In genomic region chr11:116653709-116654221, GRCm38 (mm10) we compare ENCODE assay signal across 8 mouse cellular contexts. TPM values are rescaled to one million over a fixed set of nuclear protein-coding genes. Genes with fewer than 3 reads are reported as not detected.
DNase-seq lines count a peak whose midpoint lies in the region; ATAC-seq and TF ChIP-seq lines count a peak whose summit lies in the region.

No protein-coding gene starts in this region.

- H3K79me3 ChIP-seq in C2C12 (ENCODE audit: low read depth), result no peaks in the 10 kb centered on the region

- H3K9ac ChIP-seq in heart, embryonic 14.5 days (ENCODE audit: low read length), result peak overlapping the region; percentile 68
- peak overlapping the region; percentile 65 for H3K9ac ChIP-seq in limb, embryonic 11.5 days (ENCODE audit: low read length)

- H3K79me2 ChIP-seq in C2C12 (ENCODE audit: control insufficient read depth, insufficient read depth), result no peaks in the 10 kb centered on the region

- under 1% methylated on average over 46 of the region's 47 CpGs for WGBS in heart, embryonic 14.5 days
- whole genome bisulfite sequencing in limb, embryonic 11.5 days, result under 1% methylated on average over 47 of the region's 47 CpGs

- no peak for ATAC-seq in heart, embryonic 14.5 days (ENCODE audit: insufficient number of reproducible peaks, insufficient read depth, low FRiP score, low read depth)
- ATAC-seq in limb, embryonic 11.5 days (ENCODE audit: insufficient number of reproducible peaks, low FRiP score, low TSS enrichment, low read depth), result no peak
- no peak for ATAC-seq in inflammation-experienced regulatory T-cells, adult 6 months

- no peak overlapping the region for H3K27ac ChIP-seq in heart, embryonic 14.5 days (replicated peaks in 1 of 2; ENCODE audit: control insufficient read depth in 1 of 2, insufficient read depth in 1 of 2, low read depth in 2 of 2, low read length in 2 of 2)
- H3K27ac ChIP-seq in limb, embryonic 11.5 days (replicated peaks; ENCODE audit: low read depth, low read length), result no peak overlapping the region

- H3ac ChIP-seq in C2C12 (ENCODE audit: control insufficient read depth, insufficient read length, low read depth), result peak overlapping the region; percentile 65

- peak overlapping the region; percentile 80 for H3K4me2 ChIP-seq in heart, embryonic 14.5 days (ENCODE audit: low read length)
- peak overlapping the region; percentile 99 for H3K4me2 ChIP-seq in limb, embryonic 11.5 days (ENCODE audit: low read depth, severe bottlenecking)

- DNase-seq in adrenal gland, adult 2 months, result peak; percentile 76
- DNase-seq in adrenal gland, postnatal 4 days (ENCODE audit: low spot score in 2 of 2), result no peak
- DNase-seq in cerebellum, postnatal 10 days, result peak; percentile 81 to 83
- peak; percentile 56 for DNase-seq in limb, embryonic 11.5 days (ENCODE audit: low spot score)
- DNase-seq in neural tube, embryonic 10.5 days (ENCODE audit: extremely low spot score, low spot score), result peak; percentile 61

- H3K4me3 ChIP-seq in C2C12 (ENCODE audit: insufficient read depth, poor library complexity, severe bottlenecking), result no peak overlapping the region
- H3K4me3 ChIP-seq in heart, embryonic 14.5 days (ENCODE audit: control insufficient read depth in 1 of 2, insufficient read depth in 1 of 2, low read depth in 1 of 2, low read length in 2 of 2), result peak overlapping the region; percentile 45
- peak overlapping the region; percentile 49 for H3K4me3 ChIP-seq in limb, embryonic 11.5 days (ENCODE audit: low read depth, low read length)

- peaks cover 3% of the 10 kb centered on the region for H3K27me3 ChIP-seq in C2C12 (ENCODE audit: control insufficient read depth, insufficient read depth, insufficient read length)
- H3K27me3 ChIP-seq in heart, embryonic 14.5 days (ENCODE audit: control insufficient read depth, insufficient read depth, low read length), result peaks cover 43% of the 10 kb centered on the region
- H3K27me3 ChIP-seq in limb, embryonic 11.5 days (ENCODE audit: control insufficient read depth, insufficient read depth, low read length), result peaks cover 9% of the 10 kb centered on the region

- TF ChIP-seq CTCF in C2C12 (IDR thresholded peaks at IDR 0.05; ENCODE audit: control insufficient read depth, insufficient read depth, insufficient read length), result no peak

- no peaks in the 10 kb centered on the region for H3K36me3 ChIP-seq in C2C12 (ENCODE audit: control insufficient read depth, insufficient read depth)
- no peaks in the 10 kb centered on the region for H3K36me3 ChIP-seq in heart, embryonic 14.5 days (ENCODE audit: control insufficient read depth, insufficient read depth, low read length)
- no peaks in the 10 kb centered on the region for H3K36me3 ChIP-seq in limb, embryonic 11.5 days (ENCODE audit: control insufficient read depth, insufficient read depth, low read length)

- H3K9me3 ChIP-seq in heart, embryonic 14.5 days (ENCODE audit: control insufficient read depth, low read length), result no peaks in the 10 kb centered on the region
- no peaks in the 10 kb centered on the region for H3K9me3 ChIP-seq in limb, embryonic 11.5 days (ENCODE audit: control insufficient read depth, low read length)

- peaks cover 14 to 30% of the 10 kb centered on the region in 2 experiments for H3K4me1 ChIP-seq in heart, embryonic 14.5 days (ENCODE audit: control insufficient read depth in 2 of 2, insufficient read depth in 2 of 2, low read length in 2 of 2)
- H3K4me1 ChIP-seq in limb, embryonic 11.5 days (ENCODE audit: control insufficient read depth, insufficient read depth, low read length), result peaks cover 32% of the 10 kb centered on the region

TF ChIP-seq in C2C12, 6 proteins besides CTCF, POLR2A, EP300 and RAD21:
- TF ChIP-seq USF1 (IDR thresholded peaks at IDR 0.05; ENCODE audit: low read depth), result no peak
- TF ChIP-seq MYOG (IDR thresholded peaks at IDR 0.05; ENCODE audit: control insufficient read depth, extremely low read depth, insufficient read length), result no peak
- TF ChIP-seq MAX (IDR thresholded peaks at IDR 0.05), result no peak
- TF ChIP-seq CEBPB (IDR thresholded peaks at IDR 0.05; ENCODE audit: low read depth), result no peak
- no peak for TF ChIP-seq MYOD1 (IDR thresholded peaks at IDR 0.05; ENCODE audit: control insufficient read depth, insufficient read length, low read depth)

RNA-seq across cellular contexts. Expression of gene Cygb, which starts 0.3 kb away (rescaled TPM):
- 10 to 100 TPM; 24.8 to 46.8 TPM for total RNA-seq in adrenal gland, adult 2 months (2021)
- polyA plus RNA-seq in adrenal gland, adult 2 months (2012; rRNA removed), result 54.3 and 62.4 TPM in 2 replicates
- 10 to 100 TPM; 39.7 to 43.6 TPM for total RNA-seq in adrenal gland, postnatal 4 days (2021)
- 0.95 TPM for polyA plus RNA-seq in C2C12 (2012; fragmentation: generic; extraction: Trizol)
- 5.8 and 6.7 TPM in 2 replicates for polyA plus RNA-seq in heart, embryonic 14.5 days (2014; fragmentation: Nextera tagmentation; extraction: Ambion mirVana)
- 2.3 and 2.8 TPM in 2 replicates for polyA plus RNA-seq in limb, embryonic 11.5 days (2014; fragmentation: Nextera tagmentation; extraction: Ambion mirVana)
- under 1 TPM in 2 of 3 experiments, not detected in 1; 0.24 to 0.32 TPM for polyA plus RNA-seq in inflammation-experienced regulatory T-cells, adult 6 months (2017; shearing (Covaris generic))

RNA-seq across cellular contexts. Expression of gene Prcd, which starts 0.4 kb away (rescaled TPM):
- 10 to 100 TPM; 10.2 to 14.2 TPM for total RNA-seq in adrenal gland, adult 2 months (2021)
- polyA plus RNA-seq in adrenal gland, adult 2 months (2012; rRNA removed), result 13.0 and 14.1 TPM in 2 replicates
- total RNA-seq in adrenal gland, postnatal 4 days (2021), result 1 to 10 TPM; 5.2 to 5.5 TPM
- 1.2 TPM for polyA plus RNA-seq in C2C12 (2012; fragmentation: generic; extraction: Trizol)
- polyA plus RNA-seq in heart, embryonic 14.5 days (2014; fragmentation: Nextera tagmentation; extraction: Ambion mirVana), result 1.3 and 1.9 TPM in 2 replicates
- 0.95 and 0.97 TPM in 2 replicates for polyA plus RNA-seq in limb, embryonic 11.5 days (2014; fragmentation: Nextera tagmentation; extraction: Ambion mirVana)
- not detected for polyA plus RNA-seq in inflammation-experienced regulatory T-cells, adult 6 months (2017; shearing (Covaris generic))

RNA-seq across cellular contexts. Expression of gene Rhbdf2, which starts 26.9 kb away (rescaled TPM):
- total RNA-seq in adrenal gland, adult 2 months (2021), result 10 to 100 TPM in 1 of 2 experiments, 1 to 10 TPM in 1; 8.2 to 22.7 TPM
- 41.1 and 56.8 TPM in 2 replicates for polyA plus RNA-seq in adrenal gland, adult 2 months (2012; rRNA removed)
- 10 to 100 TPM; 18.0 TPM for total RNA-seq in adrenal gland, postnatal 4 days (2021)
- 1.9 TPM for polyA plus RNA-seq in C2C12 (2012; fragmentation: generic; extraction: Trizol)
- 6.4 and 6.6 TPM in 2 replicates for polyA plus RNA-seq in heart, embryonic 14.5 days (2014; fragmentation: Nextera tagmentation; extraction: Ambion mirVana)
- polyA plus RNA-seq in limb, embryonic 11.5 days (2014; fragmentation: Nextera tagmentation; extraction: Ambion mirVana), result 3.1 and 3.9 TPM in 2 replicates
- 1 to 10 TPM; 3.4 to 9.3 (median 3.9) TPM for polyA plus RNA-seq in inflammation-experienced regulatory T-cells, adult 6 months (2017; shearing (Covaris generic))

Comparison
In these comparisons a context has a peak if more than half of its experiments do, and no peak if none do; other contexts are left out.
1. DNase-seq: peak in adrenal gland, adult 2 months (single experiment), cerebellum, postnatal 10 days (2 of 2), limb, embryonic 11.5 days (single experiment) and neural tube, embryonic 10.5 days (single experiment); none in adrenal gland, postnatal 4 days (0 of 2).